Mouse (Mus musculus): ENCODE measurements around the gene Adam19. TPM values are rescaled to one million over a fixed set of nuclear protein-coding genes. Genes with fewer than 3 reads are reported as not detected.

The Adam19 gene
- polyA plus RNA-seq, 1 experiment = 51.6 TPM

DNA sequence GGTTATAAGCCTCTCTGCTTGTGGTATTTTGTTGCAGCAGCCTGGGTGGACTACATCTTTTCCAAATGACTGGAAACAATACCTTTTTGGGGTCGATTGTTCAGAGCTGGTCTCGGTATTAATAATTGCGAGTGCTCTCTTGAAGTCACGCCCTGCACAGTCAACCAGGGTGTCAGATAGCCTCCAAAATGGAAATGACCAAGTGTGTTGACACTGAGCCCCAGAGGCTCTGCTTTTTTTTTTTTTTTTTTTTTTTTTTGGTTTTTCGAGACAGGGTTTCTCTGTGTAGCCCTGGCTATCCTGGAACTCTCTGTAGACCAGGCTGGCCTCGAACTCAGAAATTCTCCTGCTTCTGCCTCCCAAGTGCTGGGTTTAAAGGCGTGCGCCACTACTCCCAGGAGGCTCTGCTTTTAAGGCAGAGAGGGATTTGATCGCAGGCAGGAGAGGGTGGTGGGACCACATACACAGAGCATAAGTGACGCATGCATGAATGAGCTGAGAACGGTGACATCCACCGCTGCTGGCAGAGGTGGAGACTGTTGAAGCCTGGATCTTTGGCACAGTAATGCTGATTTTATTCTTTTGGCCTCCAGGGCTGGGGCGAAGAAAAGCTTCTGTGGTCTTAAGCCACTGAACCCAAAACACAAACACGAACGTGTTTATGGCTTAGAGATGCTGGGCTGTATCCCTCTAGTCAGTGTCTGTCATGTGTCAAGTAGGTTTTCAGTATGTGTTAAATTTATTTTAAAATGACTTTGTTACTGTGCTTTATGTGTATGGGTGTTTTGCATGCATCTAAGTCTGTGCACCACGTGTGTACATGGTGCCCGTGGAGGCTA, 18.3 kb downstream of the Adam19 start:
- TF ChIP-seq EP300 (IDR thresholded peaks at IDR 0.05; ENCODE audit: insufficient read depth, low read depth, low read length) = no peak
- no peak for TF ChIP-seq CTCF (IDR thresholded peaks at IDR 0.05; ENCODE audit: low read depth, low read length)
- TF ChIP-seq POLR2A (IDR thresholded peaks at IDR 0.05; ENCODE audit: insufficient read depth, low read length) = no peak
- Histone ChIP-seq H3K27ac (ENCODE audit: insufficient read depth, low read length) (no peak overlapping the region), H3K4me3 (ENCODE audit: low read depth, low read length) (no peak overlapping the region), H3K9me3 (replicated peaks; ENCODE audit: control insufficient read depth, insufficient read depth, low read length, poor library complexity, severe bottlenecking) (peaks cover 34% of the 10 kb centered on the region), H3K9ac (ENCODE audit: low read depth, poor library complexity, severe bottlenecking) (no peak overlapping the region), H3K4me1 (ENCODE audit: control insufficient read depth, insufficient read depth, low read length) (peaks cover 10% of the 10 kb centered on the region), H3K27me3 (ENCODE audit: control insufficient read depth, insufficient read depth, low read length, poor library complexity, severe bottlenecking) (no peaks in the 10 kb centered on the region), H3K36me3 (ENCODE audit: control insufficient read depth, insufficient read depth, low read length, poor library complexity, severe bottlenecking) (peaks cover 31% of the 10 kb centered on the region)

DNA sequence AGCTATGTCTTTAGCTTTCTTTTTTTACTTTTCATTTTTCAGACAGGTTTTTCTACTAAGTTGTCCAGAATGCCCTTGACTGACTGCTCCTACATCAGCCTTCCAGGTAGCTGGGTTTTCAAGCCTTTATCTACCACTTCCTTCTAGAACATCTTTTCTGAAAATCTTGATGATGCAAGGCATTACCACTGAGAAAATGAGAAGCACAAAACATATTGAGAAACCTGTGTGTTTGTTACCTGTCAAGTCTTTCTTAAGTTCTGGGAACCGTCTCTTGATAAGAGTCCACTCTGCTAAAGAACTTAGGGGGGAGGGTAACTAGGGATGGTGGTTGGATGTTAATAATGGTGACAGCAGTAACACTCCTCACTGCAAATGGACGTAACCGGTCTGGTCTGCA, 19.7 kb downstream of the Adam19 start:
- Histone ChIP-seq H3K9me3 (replicated peaks; ENCODE audit: control insufficient read depth, insufficient read depth, low read length, poor library complexity, severe bottlenecking) (peaks cover 39% of the 10 kb centered on the region), H3K36me3 (ENCODE audit: control insufficient read depth, insufficient read depth, low read length, poor library complexity, severe bottlenecking) (peaks cover 31% of the 10 kb centered on the region), H3K9ac (ENCODE audit: low read depth, poor library complexity, severe bottlenecking) (no peak overlapping the region), H3K27ac (ENCODE audit: insufficient read depth, low read length) (no peak overlapping the region), H3K4me1 (ENCODE audit: control insufficient read depth, insufficient read depth, low read length) (peaks cover 10% of the 10 kb centered on the region), H3K4me3 (ENCODE audit: low read depth, low read length) (no peak overlapping the region), H3K27me3 (ENCODE audit: control insufficient read depth, insufficient read depth, low read length, poor library complexity, severe bottlenecking) (no peaks in the 10 kb centered on the region)
- no peak for TF ChIP-seq EP300 (IDR thresholded peaks at IDR 0.05; ENCODE audit: insufficient read depth, low read depth, low read length)
- TF ChIP-seq POLR2A (IDR thresholded peaks at IDR 0.05; ENCODE audit: insufficient read depth, low read length) = no peak
- TF ChIP-seq CTCF (IDR thresholded peaks at IDR 0.05; ENCODE audit: low read depth, low read length) = no peak

DNA sequence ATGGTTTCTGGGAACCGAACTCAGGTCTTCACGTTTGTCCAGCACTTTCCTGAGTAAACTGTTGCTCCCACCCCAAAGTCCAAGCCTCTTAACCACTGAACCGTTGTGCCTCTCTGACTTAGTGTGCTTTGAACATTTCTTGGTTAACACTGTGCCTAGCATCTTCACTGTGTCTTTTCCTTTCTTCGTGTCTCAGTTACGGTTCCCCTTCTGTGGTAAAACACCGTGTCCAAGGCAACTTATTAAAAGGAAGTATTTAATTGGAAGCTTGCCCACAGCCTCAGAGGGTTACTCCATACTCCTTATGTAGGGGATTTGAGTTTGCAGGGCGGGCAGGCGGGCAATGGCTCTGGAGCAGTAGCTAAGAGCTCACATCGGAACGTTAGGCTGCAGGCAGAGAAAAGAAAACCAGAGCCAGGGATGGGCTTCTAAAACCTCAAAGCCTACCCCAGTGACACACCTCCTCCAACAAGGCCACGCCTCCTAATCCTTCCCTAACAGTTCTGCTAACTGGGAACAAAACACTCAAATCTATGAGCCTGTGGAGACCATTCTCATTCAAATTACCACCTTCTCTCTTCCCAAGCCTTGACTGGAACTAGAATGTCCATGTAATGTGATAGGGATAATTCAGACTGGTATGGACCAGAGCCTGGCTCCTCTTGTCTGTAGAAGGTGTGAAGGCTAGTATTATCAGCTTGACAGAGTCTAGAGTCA, 20.8 kb downstream of the Adam19 start:
- Histone ChIP-seq H3K9ac (ENCODE audit: low read depth, poor library complexity, severe bottlenecking) (no peak overlapping the region), H3K36me3 (ENCODE audit: control insufficient read depth, insufficient read depth, low read length, poor library complexity, severe bottlenecking) (peaks cover 31% of the 10 kb centered on the region), H3K27me3 (ENCODE audit: control insufficient read depth, insufficient read depth, low read length, poor library complexity, severe bottlenecking) (no peaks in the 10 kb centered on the region), H3K9me3 (replicated peaks; ENCODE audit: control insufficient read depth, insufficient read depth, low read length, poor library complexity, severe bottlenecking) (peaks cover 39% of the 10 kb centered on the region), H3K4me1 (ENCODE audit: control insufficient read depth, insufficient read depth, low read length) (peaks cover 5% of the 10 kb centered on the region), H3K27ac (ENCODE audit: insufficient read depth, low read length) (no peak overlapping the region), H3K4me3 (ENCODE audit: low read depth, low read length) (no peak overlapping the region)
- no peak for TF ChIP-seq EP300 (IDR thresholded peaks at IDR 0.05; ENCODE audit: insufficient read depth, low read depth, low read length)
- no peak for TF ChIP-seq POLR2A (IDR thresholded peaks at IDR 0.05; ENCODE audit: insufficient read depth, low read length)
- no peak for TF ChIP-seq CTCF (IDR thresholded peaks at IDR 0.05; ENCODE audit: low read depth, low read length)

DNA sequence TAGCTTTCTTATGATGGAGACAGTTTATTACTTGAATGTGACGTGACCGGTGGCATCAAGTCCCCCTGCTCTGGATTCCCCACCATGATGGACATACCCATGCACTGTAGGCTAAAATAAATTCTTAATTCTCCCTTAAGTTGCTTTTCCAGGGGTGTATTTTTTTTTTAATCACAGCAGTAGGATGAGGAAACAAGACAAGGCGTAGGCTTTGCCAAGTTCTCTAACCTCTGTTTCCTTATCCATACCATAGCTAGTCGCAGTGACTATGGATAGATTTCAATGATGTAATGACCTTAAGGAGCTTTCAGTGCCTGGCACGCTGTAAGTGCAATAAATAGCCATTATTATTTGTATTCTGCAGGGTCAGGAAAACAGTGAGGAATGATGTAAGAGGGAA, 21.5 kb downstream of the Adam19 start:
- Histone ChIP-seq H3K4me1 (ENCODE audit: control insufficient read depth, insufficient read depth, low read length) (peaks cover 3% of the 10 kb centered on the region), H3K27me3 (ENCODE audit: control insufficient read depth, insufficient read depth, low read length, poor library complexity, severe bottlenecking) (no peaks in the 10 kb centered on the region), H3K9me3 (replicated peaks; ENCODE audit: control insufficient read depth, insufficient read depth, low read length, poor library complexity, severe bottlenecking) (peaks cover 39% of the 10 kb centered on the region), H3K27ac (ENCODE audit: insufficient read depth, low read length) (no peak overlapping the region), H3K4me3 (ENCODE audit: low read depth, low read length) (no peak overlapping the region), H3K9ac (ENCODE audit: low read depth, poor library complexity, severe bottlenecking) (no peak overlapping the region), H3K36me3 (ENCODE audit: control insufficient read depth, insufficient read depth, low read length, poor library complexity, severe bottlenecking) (peaks cover 31% of the 10 kb centered on the region)
- TF ChIP-seq POLR2A (IDR thresholded peaks at IDR 0.05; ENCODE audit: insufficient read depth, low read length) (no peak), CTCF (IDR thresholded peaks at IDR 0.05; ENCODE audit: low read depth, low read length) (no peak), EP300 (IDR thresholded peaks at IDR 0.05; ENCODE audit: insufficient read depth, low read depth, low read length) (no peak)

DNA sequence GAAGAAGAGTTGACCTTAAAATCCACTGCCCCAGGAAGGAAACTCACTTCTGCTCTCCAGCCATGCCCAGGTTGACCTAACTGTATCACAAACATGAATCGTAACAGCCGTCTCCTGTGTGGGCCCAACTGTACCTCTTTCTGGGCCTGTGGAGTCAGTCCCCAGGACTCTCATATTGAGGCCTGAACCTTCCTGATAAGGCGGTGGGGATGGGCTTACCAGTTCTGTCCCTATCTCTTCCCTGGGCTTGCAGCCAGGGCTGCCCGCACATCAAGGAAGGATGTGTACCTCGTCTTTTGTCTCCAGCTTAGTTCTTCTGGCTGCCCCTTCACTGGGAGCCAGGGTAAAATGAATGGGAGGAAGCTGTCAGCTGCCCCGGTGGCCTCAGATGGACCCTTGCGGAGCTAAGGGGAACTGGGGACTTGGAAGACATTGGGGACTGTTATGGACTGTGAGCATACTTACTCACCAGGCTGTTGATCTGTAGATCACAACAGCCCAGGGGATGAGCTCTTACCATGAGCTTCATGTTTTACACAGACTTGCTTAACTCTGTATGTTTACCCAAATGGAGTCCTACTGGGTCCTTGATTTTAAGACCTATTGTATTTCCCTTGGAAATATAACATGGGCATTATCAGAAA, 22.1 kb downstream of the Adam19 start:
- H3K4me3 ChIP-seq (ENCODE audit: low read depth, low read length) = no peak overlapping the region
- H3K4me1 ChIP-seq (ENCODE audit: control insufficient read depth, insufficient read depth, low read length) = peaks cover 3% of the 10 kb centered on the region

More for the DNA sequence above, 22.1 kb downstream of the Adam19 start:
- no peak for TF ChIP-seq EP300 (IDR thresholded peaks at IDR 0.05; ENCODE audit: insufficient read depth, low read depth, low read length)
- TF ChIP-seq CTCF (IDR thresholded peaks at IDR 0.05; ENCODE audit: low read depth, low read length) = no peak
- TF ChIP-seq POLR2A (IDR thresholded peaks at IDR 0.05; ENCODE audit: insufficient read depth, low read length) = no peak
- no peak overlapping the region for H3K27ac ChIP-seq (ENCODE audit: insufficient read depth, low read length)
- peaks cover 30% of the 10 kb centered on the region for H3K36me3 ChIP-seq (ENCODE audit: control insufficient read depth, insufficient read depth, low read length, poor library complexity, severe bottlenecking)
- no peak overlapping the region for H3K9ac ChIP-seq (ENCODE audit: low read depth, poor library complexity, severe bottlenecking)
- no peaks in the 10 kb centered on the region for H3K27me3 ChIP-seq (ENCODE audit: control insufficient read depth, insufficient read depth, low read length, poor library complexity, severe bottlenecking)
- peaks cover 39% of the 10 kb centered on the region for H3K9me3 ChIP-seq (replicated peaks; ENCODE audit: control insufficient read depth, insufficient read depth, low read length, poor library complexity, severe bottlenecking)

Data from ES-Bruce4 (cell line).